Mouse (Mus musculus) midbrain, postnatal 0 days (tissue): Measurements from ENCODE around the gene Pkmyt1. TPM values are rescaled to one million over a fixed set of nuclear protein-coding genes. Genes with fewer than 3 reads are reported as not detected.

Experiments used
- ATAC-seq: fragments of 200-750 bp; cut with Nextera tagmentation; 2 replicates; pipeline ENCODE4 v1.8.0; 2017; ENCODE audit warnings: moderate number of reproducible peaks, mild to moderate bottlenecking, moderate TSS enrichment, moderate library complexity; ENCODE audit not compliant: low FRiP score
- DNase-seq: peaks from one replicate; pipeline ENCODE4 v3.0.0-alpha.2; 2015; ENCODE audit warnings: low spot score
- H3K27ac ChIP-seq: fragments of 300-500 bp; sonication (generic); 2 replicates; pipeline ENCODE4 v1.5.1; 2014; ENCODE audit warnings: low read depth, mild to moderate bottlenecking, low read length, mixed read lengths
- H3K27me3 ChIP-seq: fragments of 300-500 bp; sonication (generic); 2 replicates; pipeline ENCODE4 v1.6.1; 2014; ENCODE audit warnings: low read length, control low read depth, mixed read lengths; ENCODE audit not compliant: insufficient read depth
- H3K36me3 ChIP-seq: fragments of 300-500 bp; sonication (generic); 2 replicates; pipeline ENCODE4 v1.6.1; 2014; ENCODE audit warnings: low read length, control low read depth, mixed read lengths; ENCODE audit not compliant: insufficient read depth
- H3K4me1 ChIP-seq: fragments of 300-500 bp; sonication (generic); 2 replicates; pipeline ENCODE4 v1.6.1; 2014; ENCODE audit warnings: mild to moderate bottlenecking, control low read depth, antibody characterized with exemption, low read length, mixed read lengths; ENCODE audit not compliant: insufficient read depth
- H3K4me2 ChIP-seq: fragments of 300-500 bp; sonication (generic); 2 replicates; pipeline ENCODE4 v1.6.1; 2014; ENCODE audit warnings: low read depth, mild to moderate bottlenecking, low read length, mixed read lengths; ENCODE audit not compliant: poor library complexity, severe bottlenecking
- H3K4me3 ChIP-seq: fragments of 300-500 bp; sonication (generic); 2 replicates; pipeline ENCODE4 v1.5.1; 2014; ENCODE audit warnings: low read depth, mild to moderate bottlenecking, low read length, moderate library complexity
- H3K9ac ChIP-seq: fragments of 300-500 bp; sonication (generic); replicated peaks from 2 replicates; pipeline ENCODE4 v1.6.1; 2014; ENCODE audit warnings: mild to moderate bottlenecking, low read length, moderate library complexity, mixed read lengths; ENCODE audit not compliant: poor library complexity, severe bottlenecking
- H3K9me3 ChIP-seq: fragments of 300-500 bp; sonication (generic); 2 replicates; pipeline ENCODE4 v1.6.1; 2016; ENCODE audit warnings: low read length, control low read depth
- CTCF ChIP-seq: IDR thresholded peaks from 2 replicates; pipeline ENCODE4 v1.5.1; 2016; ENCODE audit warnings: antibody characterized with exemption, mild to moderate bottlenecking
- WGBS: fragments of 180-500 bp; shearing (Covaris S2); extraction: QIAGEN DNeasy Blood & Tissue Kit; methylation state at CpG from one replicate; pipeline ENCODE4 v1.1.7; 2014; 5-methylcytosine and 5-hydroxymethylcytosine counted together
- polyA plus RNA-seq: library from polyadenylated mRNA; unstranded; fragments of >200 nt; fragmentation: Nextera tagmentation; extraction: Ambion mirVana; gene quantifications from 2 replicates; pipeline ENCODE4 v1.2.1, GENCODE M21; 2015
- total RNA-seq: library from RNA; depleted of rRNA; stranded (reverse); fragments of >200 nt; gene quantifications from 2 replicates; pipeline ENCODE4 v1.2.3, GENCODE M21; 2014

The Pkmyt1 gene
- total and polyA plus RNA-seq, 2 experiments from 2014 or later: 18.0 to 18.3 TPM

- H3K4me3 ChIP-seq: no peak overlapping the region
- no peak for DNase-seq
- ATAC-seq: no peak
- WGBS: 87% methylated on average over 3 of the region's 3 CpGs
- peaks cover 18% of the 10 kb centered on the region for H3K36me3 ChIP-seq
- TF ChIP-seq CTCF: no peak
- no peak overlapping the region for H3K4me2 ChIP-seq
- no peak overlapping the region for H3K27ac ChIP-seq
- no peak overlapping the region for H3K9ac ChIP-seq
- H3K9me3 ChIP-seq: no peaks in the 10 kb centered on the region
- peaks cover 30% of the 10 kb centered on the region for H3K27me3 ChIP-seq
- H3K4me1 ChIP-seq: peaks cover 5% of the 10 kb centered on the region
Observed at GRCm38 (mm10) chr17:23747471-23747870, 21.3 kb downstream of the Pkmyt1 start.

GRCm38 (mm10) chr17:23748026-23748425, 21.9 kb downstream of the Pkmyt1 start:
- H3K27ac ChIP-seq: no peak overlapping the region
- no peak for ATAC-seq
- peaks cover 23% of the 10 kb centered on the region for H3K36me3 ChIP-seq
- no peaks in the 10 kb centered on the region for H3K9me3 ChIP-seq
- H3K27me3 ChIP-seq: peaks cover 24% of the 10 kb centered on the region
- TF ChIP-seq CTCF: no peak
- DNase-seq: no peak
- H3K4me1 ChIP-seq: peaks cover 5% of the 10 kb centered on the region
- H3K4me2 ChIP-seq: no peak overlapping the region
- no peak overlapping the region for H3K9ac ChIP-seq
- 43% methylated on average over 6 of the region's 6 CpGs for WGBS
- no peak overlapping the region for H3K4me3 ChIP-seq

DNA sequence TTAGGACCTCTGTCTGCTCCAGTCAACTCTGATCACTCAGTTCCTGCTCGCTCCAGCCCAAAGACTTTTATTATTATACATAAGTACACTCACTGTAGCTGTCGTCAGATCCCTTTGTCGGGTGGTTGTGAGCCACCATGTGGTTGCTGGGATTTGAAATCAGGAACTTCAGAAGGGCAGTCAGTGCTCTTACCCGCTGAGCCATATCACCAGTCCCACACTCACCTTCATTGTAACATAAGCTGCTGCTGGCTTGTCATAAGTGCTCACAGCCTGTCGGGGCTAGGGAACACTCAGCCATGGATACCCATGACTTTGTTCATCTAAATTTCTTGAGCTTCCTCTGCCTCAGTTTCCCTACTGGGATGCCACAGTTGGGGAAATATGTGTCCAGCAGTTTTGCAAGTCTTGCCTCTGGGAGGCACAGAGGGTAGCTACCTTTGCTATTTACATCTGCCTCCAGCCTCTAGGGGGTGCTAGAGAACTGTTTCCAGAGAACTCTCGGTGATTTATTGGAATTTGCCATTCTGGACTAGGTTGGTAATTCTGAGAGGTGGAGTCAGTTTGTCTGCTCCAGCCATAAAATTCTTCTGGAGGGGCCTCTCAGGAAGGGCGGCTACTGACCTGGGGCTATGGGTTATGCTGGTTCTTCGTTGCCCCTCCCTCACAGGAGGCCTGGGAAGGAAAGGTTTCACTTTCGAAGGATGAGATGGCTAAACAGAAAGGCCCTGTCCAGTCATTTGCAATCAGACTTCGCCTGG, 22.7 kb downstream of the Pkmyt1 start:
- Histone ChIP-seq H3K9ac (no peak overlapping the region), H3K4me1 (peaks cover 5% of the 10 kb centered on the region), H3K4me3 (no peak overlapping the region), H3K27ac (no peak overlapping the region), H3K27me3 (peaks cover 17% of the 10 kb centered on the region; the same call in 1 of the 2 replicates), H3K4me2 (0 out of 2 replicates have a peak overlapping the region, but pooled peaks have one; percentile 12), H3K36me3 (peaks cover 31% of the 10 kb centered on the region), H3K9me3 (no peaks in the 10 kb centered on the region)
- ATAC-seq (no peak), DNase-seq (peak; percentile 71)
- peak; percentile 75 for TF ChIP-seq CTCF
- WGBS: 37% methylated on average over 10 of the region's 10 CpGs

DNA sequence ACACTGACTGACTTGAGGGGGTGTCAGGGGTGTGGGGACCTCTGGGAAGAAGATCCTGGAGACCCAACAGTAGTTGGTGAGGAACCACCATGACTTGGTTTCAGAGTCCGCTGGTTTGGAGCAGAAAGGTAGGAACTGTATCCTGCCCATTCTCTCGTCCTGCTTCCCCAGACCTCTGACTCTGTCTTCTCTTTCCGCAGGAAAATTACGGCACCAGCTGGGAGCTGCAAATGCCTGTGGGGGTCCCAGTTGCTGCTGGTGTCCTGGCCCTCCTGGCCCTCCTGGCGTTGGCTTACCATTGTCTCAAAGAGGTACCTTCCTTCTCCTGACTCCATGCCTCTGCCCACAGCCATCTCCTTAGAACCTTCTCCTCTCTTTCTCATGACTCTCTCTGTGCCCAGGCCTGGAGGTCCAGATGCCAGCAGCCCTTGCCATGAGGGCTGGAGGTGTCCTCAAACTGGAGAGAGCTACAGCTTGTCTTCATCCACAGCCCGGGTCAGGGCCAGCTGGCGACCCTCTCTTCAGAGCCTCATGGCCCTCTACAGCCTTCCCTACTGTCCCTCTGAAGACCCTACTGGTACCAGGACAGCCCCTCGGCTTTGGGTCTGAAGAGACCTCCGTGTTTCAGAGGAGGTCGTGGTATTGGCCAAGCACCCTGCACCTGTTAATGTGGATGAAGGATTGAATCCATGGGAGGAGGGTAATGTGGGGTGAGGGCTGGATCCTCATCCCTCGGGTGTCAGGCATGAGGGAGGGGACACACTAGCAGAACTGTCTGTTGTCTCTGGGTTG, 23.5 kb downstream of the Pkmyt1 start:
- peaks cover 39% of the 10 kb centered on the region for H3K36me3 ChIP-seq

DNA sequence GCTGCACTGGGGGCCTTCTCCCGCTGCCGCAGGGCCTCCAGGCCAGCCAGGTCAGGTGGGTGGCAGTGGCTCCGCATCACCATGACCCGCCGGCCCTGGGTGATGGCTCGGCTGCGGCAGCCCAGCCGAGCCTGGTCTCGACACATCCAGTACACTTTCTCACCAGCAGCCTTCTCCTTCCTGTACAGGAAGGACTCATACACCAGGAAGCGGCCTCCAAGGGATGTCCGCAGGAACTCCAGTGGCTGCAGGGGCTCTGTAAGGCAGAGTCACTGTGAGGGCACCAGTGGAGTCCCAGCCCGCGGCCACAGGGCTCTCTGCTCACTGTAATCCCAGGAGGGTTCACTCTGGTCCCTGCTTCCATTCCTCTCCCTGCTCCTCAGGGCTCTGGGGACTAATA, 29.6 kb downstream of the Pkmyt1 start:
- 90% methylated on average over 13 of the region's 13 CpGs for WGBS
- no peaks in the 10 kb centered on the region for H3K4me1 ChIP-seq
- H3K27ac ChIP-seq: no peak overlapping the region
- no peak for ATAC-seq
- TF ChIP-seq CTCF: no peak
- peaks cover 79% of the 10 kb centered on the region for H3K36me3 ChIP-seq
- H3K9me3 ChIP-seq: no peaks in the 10 kb centered on the region
- no peak overlapping the region for H3K4me2 ChIP-seq
- DNase-seq: no peak
- no peaks in the 10 kb centered on the region for H3K27me3 ChIP-seq
- no peak overlapping the region for H3K9ac ChIP-seq
- H3K4me3 ChIP-seq: no peak overlapping the region

More for the DNA sequence above, 23.5 kb downstream of the Pkmyt1 start:
- no peaks in the 10 kb centered on the region for H3K9me3 ChIP-seq
- DNase-seq (no peak), ATAC-seq (no peak)
- no peak overlapping the region for H3K4me2 ChIP-seq
- 86% methylated on average over 11 of the region's 11 CpGs for WGBS
- H3K27ac ChIP-seq: no peak overlapping the region
- H3K4me3 ChIP-seq: no peak overlapping the region
- peaks cover 10% of the 10 kb centered on the region; the same call in 1 of the 2 replicates for H3K27me3 ChIP-seq
- H3K4me1 ChIP-seq: peaks cover 5% of the 10 kb centered on the region
- H3K9ac ChIP-seq: no peak overlapping the region
- TF ChIP-seq CTCF: no peak

GRCm38 (mm10) chr17:23757581-23757980, 31.4 kb downstream of the Pkmyt1 start:
- H3K27me3 ChIP-seq: no peaks in the 10 kb centered on the region
- no peak overlapping the region for H3K27ac ChIP-seq
- no peak for DNase-seq
- TF ChIP-seq CTCF: no peak
- H3K36me3 ChIP-seq: peaks cover 82% of the 10 kb centered on the region
- 98% methylated on average over 9 of the region's 9 CpGs for WGBS
- no peak overlapping the region for H3K4me3 ChIP-seq
- H3K9ac ChIP-seq: no peak overlapping the region
- no peak overlapping the region for H3K4me2 ChIP-seq
- no peak for ATAC-seq
- no peaks in the 10 kb centered on the region for H3K9me3 ChIP-seq
- no peaks in the 10 kb centered on the region for H3K4me1 ChIP-seq
